Mouse (Mus musculus) bone marrow macrophage, adult 2 months (primary cell): ENCODE data around the gene Fbxo8.

ENCODE experiments used
- CTCF ChIP-seq: IDR thresholded peaks from 2 replicates; pipeline ENCODE4 v1.5.1; 2012; ENCODE audit warnings: low read depth, mild to moderate bottlenecking, low read length, moderate library complexity
- POLR2A ChIP-seq: IDR thresholded peaks from 2 replicates; pipeline ENCODE4 v1.6.1; 2012; ENCODE audit warnings: mild to moderate bottlenecking, low read depth, low read length, borderline replicate concordance

DNA sequence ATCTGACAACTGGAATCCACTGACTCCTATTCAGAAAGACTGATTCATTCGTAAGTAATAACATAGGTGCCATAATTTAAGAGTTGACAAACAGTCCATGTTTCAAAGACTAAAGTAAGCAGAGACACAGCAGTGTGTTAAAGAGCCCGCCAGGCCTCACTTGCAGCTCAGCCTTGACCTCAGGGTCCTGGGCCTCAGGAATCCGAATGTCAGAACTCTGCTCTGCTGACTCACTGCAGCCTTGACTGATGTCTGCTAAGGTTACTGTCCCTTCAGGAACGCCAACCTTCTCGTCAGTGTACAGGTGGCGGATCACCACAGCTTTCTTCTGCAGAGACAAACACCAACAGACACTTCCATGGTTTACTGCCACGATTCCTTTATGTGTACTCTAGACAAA lies 10.2 kb upstream of the Fbxo8 start:
- TF ChIP-seq POLR2A (no peak), CTCF (no peak)
